Mouse (Mus musculus): ENCODE results near the gene Rptor. TPM values are rescaled to one million over a fixed set of nuclear protein-coding genes. Genes with fewer than 3 reads are reported as not detected.

Gene Rptor
- total and polyA plus RNA-seq, 2 experiments from 2014 or later: 8.5 to 64.8 TPM

GRCm38 (mm10) chr11:119846608-119847007, 243.9 kb downstream of the Rptor start:
- Histone ChIP-seq H3K27ac (ENCODE audit: low read depth, low read length) (no peak overlapping the region), H3K4me2 (ENCODE audit: low read depth, low read length, poor library complexity, severe bottlenecking) (no peak overlapping the region), H3K9me3 (ENCODE audit: low read length) (no peaks in the 10 kb centered on the region), H3K4me3 (ENCODE audit: low read depth, low read length) (no peak overlapping the region), H3K36me3 (ENCODE audit: insufficient read depth, low read length) (peaks cover 19% of the 10 kb centered on the region), H3K4me1 (ENCODE audit: insufficient read depth, low read length) (no peaks in the 10 kb centered on the region), H3K27me3 (ENCODE audit: insufficient read depth, low read length) (no peaks in the 10 kb centered on the region), H3K9ac (replicated peaks; ENCODE audit: low read length, poor library complexity, severe bottlenecking) (no peak overlapping the region)
- ATAC-seq (ENCODE audit: low FRiP score) (no peak), DNase-seq (ENCODE audit: low spot score) (no peak)
- 90% methylated on average over 6 of the region's 6 CpGs for WGBS
- TF ChIP-seq CTCF (IDR thresholded peaks at IDR 0.05): no peak

DNA sequence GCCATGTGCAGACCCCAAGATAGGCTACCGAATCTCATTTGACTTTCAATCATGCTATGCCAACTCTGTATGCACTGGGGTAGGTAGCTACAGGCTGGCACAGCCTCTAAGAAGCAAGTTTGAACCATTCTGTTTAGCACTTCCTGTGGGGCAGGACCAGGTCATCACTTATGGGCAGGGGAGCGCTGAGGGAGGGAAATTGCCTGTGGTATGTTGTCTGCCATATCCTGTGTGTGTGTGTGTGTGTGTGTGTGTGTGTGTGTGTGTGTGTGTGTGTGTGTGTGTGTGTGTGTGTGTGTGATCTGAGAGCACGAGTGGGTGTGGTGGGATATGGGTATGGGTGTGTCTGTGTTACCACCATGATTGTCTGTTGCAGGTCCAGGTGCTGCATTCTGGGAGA, 244.4 kb downstream of the Rptor start:
- Histone ChIP-seq H3K36me3 (ENCODE audit: insufficient read depth, low read length) (peaks cover 24% of the 10 kb centered on the region), H3K4me3 (ENCODE audit: low read depth, low read length) (no peak overlapping the region), H3K4me2 (ENCODE audit: low read depth, low read length, poor library complexity, severe bottlenecking) (no peak overlapping the region), H3K9me3 (ENCODE audit: low read length) (no peaks in the 10 kb centered on the region), H3K9ac (replicated peaks; ENCODE audit: low read length, poor library complexity, severe bottlenecking) (no peak overlapping the region), H3K4me1 (ENCODE audit: insufficient read depth, low read length) (no peaks in the 10 kb centered on the region), H3K27me3 (ENCODE audit: insufficient read depth, low read length) (no peaks in the 10 kb centered on the region), H3K27ac (ENCODE audit: low read depth, low read length) (no peak overlapping the region)
- no peak for TF ChIP-seq CTCF (IDR thresholded peaks at IDR 0.05)
- WGBS: 94% methylated on average over 3 of the region's 3 CpGs
- ATAC-seq (ENCODE audit: low FRiP score) (no peak), DNase-seq (ENCODE audit: low spot score) (no peak)

DNA sequence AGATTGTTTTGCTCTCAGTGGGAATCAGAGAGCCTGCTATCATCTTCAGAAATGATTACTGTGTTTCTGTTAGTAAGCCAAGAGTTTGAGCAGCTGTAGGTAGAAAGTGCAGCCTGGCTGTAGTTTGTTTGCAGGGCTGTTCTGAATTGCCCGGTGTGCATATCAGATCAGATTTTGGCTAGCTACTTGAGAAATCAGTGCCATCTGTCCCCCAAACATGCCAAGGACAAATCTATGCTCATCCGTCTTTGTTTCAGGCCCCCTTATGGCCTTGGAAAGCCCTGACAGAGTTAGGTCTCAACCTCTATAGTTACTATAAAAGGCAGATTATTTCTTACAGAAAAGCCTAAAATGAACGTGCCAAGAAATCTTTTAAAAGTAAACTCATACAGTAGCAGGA, 244.9 kb downstream of the Rptor start:
- ATAC-seq (ENCODE audit: low FRiP score): no peak
- Histone ChIP-seq H3K4me2 (ENCODE audit: low read depth, low read length, poor library complexity, severe bottlenecking) (no peak overlapping the region), H3K9me3 (ENCODE audit: low read length) (no peaks in the 10 kb centered on the region), H3K4me3 (ENCODE audit: low read depth, low read length) (no peak overlapping the region), H3K27me3 (ENCODE audit: insufficient read depth, low read length) (no peaks in the 10 kb centered on the region), H3K9ac (replicated peaks; ENCODE audit: low read length, poor library complexity, severe bottlenecking) (no peak overlapping the region), H3K27ac (ENCODE audit: low read depth, low read length) (no peak overlapping the region), H3K4me1 (ENCODE audit: insufficient read depth, low read length) (no peaks in the 10 kb centered on the region), H3K36me3 (ENCODE audit: insufficient read depth, low read length) (peaks cover 29% of the 10 kb centered on the region)
- no peak for TF ChIP-seq CTCF (IDR thresholded peaks at IDR 0.05)
- 85% methylated on average over 3 of the region's 3 CpGs for WGBS
- peak; percentile 38 for DNase-seq (ENCODE audit: low spot score)

GRCm38 (mm10) chr11:119848189-119848588, 245.5 kb downstream of the Rptor start:
- Histone ChIP-seq H3K4me1 (ENCODE audit: insufficient read depth, low read length) (no peaks in the 10 kb centered on the region), H3K36me3 (ENCODE audit: insufficient read depth, low read length) (peaks cover 35% of the 10 kb centered on the region), H3K4me3 (ENCODE audit: low read depth, low read length) (no peak overlapping the region), H3K4me2 (ENCODE audit: low read depth, low read length, poor library complexity, severe bottlenecking) (no peak overlapping the region), H3K27ac (ENCODE audit: low read depth, low read length) (no peak overlapping the region), H3K9ac (replicated peaks; ENCODE audit: low read length, poor library complexity, severe bottlenecking) (no peak overlapping the region), H3K27me3 (ENCODE audit: insufficient read depth, low read length) (no peaks in the 10 kb centered on the region), H3K9me3 (ENCODE audit: low read length) (no peaks in the 10 kb centered on the region)
- ATAC-seq (ENCODE audit: low FRiP score) (no peak), DNase-seq (ENCODE audit: low spot score) (no peak)
- 97% methylated on average over 5 of the region's 5 CpGs for WGBS
- no peak for TF ChIP-seq CTCF (IDR thresholded peaks at IDR 0.05)

DNA sequence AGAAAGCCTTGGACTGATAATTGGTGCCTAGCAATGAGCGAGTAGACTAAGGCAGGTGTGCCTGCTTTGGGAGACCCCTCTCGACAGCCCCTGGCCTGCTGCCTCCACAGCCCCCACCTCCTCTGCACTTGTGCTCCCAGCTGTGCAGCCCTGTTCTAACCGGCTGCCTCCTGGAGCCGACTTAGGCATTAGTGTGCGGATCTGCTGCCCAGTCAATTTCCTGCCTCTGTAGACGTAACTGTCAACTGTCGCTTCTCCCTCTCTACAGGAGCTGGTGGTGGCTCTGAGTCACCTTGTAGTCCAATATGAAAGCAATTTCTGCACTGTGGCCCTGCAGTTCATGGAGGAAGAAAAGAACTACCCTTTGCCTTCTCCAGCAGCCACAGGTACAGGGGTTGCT, 253.3 kb downstream of the Rptor start:
- Histone ChIP-seq H3K36me3 (ENCODE audit: insufficient read depth, low read length) (peaks cover 45% of the 10 kb centered on the region), H3K4me2 (ENCODE audit: low read depth, low read length, poor library complexity, severe bottlenecking) (no peak overlapping the region), H3K27me3 (ENCODE audit: insufficient read depth, low read length) (no peaks in the 10 kb centered on the region), H3K9me3 (ENCODE audit: low read length) (no peaks in the 10 kb centered on the region), H3K4me3 (ENCODE audit: low read depth, low read length) (no peak overlapping the region), H3K27ac (ENCODE audit: low read depth, low read length) (no peak overlapping the region), H3K9ac (replicated peaks; ENCODE audit: low read length, poor library complexity, severe bottlenecking) (no peak overlapping the region), H3K4me1 (ENCODE audit: insufficient read depth, low read length) (peaks cover 3% of the 10 kb centered on the region; the same call in 1 of the 2 replicates)
- ATAC-seq (ENCODE audit: low FRiP score) (no peak), DNase-seq (ENCODE audit: low spot score) (no peak)
- no peak for TF ChIP-seq CTCF (IDR thresholded peaks at IDR 0.05)
- 51% methylated on average over 7 of the region's 7 CpGs for WGBS

DNA sequence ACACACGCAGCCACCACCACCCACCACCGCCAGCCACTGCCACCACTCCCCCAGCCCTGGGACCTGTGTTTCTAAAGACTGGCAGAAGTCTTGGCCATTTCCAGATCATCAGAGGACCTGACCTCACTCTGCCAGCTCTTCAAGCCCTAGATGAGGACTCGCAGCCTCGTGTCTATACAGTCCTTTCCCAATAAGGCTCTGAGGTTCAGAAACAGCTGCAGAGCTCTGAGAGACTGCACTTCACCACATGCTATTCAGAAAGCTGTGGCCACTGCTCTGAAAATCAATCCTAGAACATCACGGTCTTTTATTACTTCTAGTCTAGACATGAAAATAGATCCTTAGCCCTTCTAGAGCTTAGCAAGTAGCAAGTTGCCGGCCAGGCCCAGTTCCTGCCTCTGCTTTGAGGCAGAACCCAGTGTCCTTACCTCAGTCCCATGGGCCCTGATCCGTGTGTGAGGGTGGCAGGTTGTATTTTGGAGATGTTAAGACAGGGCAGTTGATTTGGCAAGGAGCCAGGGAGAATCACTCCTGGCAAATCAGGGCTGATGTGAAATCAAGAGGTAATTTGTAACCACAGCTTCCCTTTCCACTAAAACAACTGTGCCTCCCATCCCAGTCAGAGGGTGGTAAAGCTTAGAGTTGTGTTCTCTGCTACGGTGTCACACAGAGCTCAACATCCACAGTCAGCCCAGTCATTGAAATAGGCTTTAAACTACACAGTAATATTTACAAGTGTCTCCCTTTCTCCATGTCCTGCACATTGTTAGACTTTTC, 260.0 kb downstream of the Rptor start:
- Histone ChIP-seq H3K9me3 (ENCODE audit: low read length) (no peaks in the 10 kb centered on the region), H3K27ac (ENCODE audit: low read depth, low read length) (0 out of 2 replicates have a peak overlapping the region, but pooled peaks have one; percentile 12), H3K9ac (replicated peaks; ENCODE audit: low read length, poor library complexity, severe bottlenecking) (0 out of 2 replicates have a peak overlapping the region, but pooled peaks have one; percentile 2), H3K4me2 (ENCODE audit: low read depth, low read length, poor library complexity, severe bottlenecking) (no peak overlapping the region), H3K4me1 (ENCODE audit: insufficient read depth, low read length) (peaks cover 11% of the 10 kb centered on the region; the same call in 1 of the 2 replicates), H3K4me3 (ENCODE audit: low read depth, low read length) (no peak overlapping the region), H3K27me3 (ENCODE audit: insufficient read depth, low read length) (no peaks in the 10 kb centered on the region), H3K36me3 (ENCODE audit: insufficient read depth, low read length) (peaks cover 13% of the 10 kb centered on the region)
- 82% methylated on average over 8 of the region's 8 CpGs for WGBS
- no peak for TF ChIP-seq CTCF (IDR thresholded peaks at IDR 0.05)
- DNase-seq (ENCODE audit: low spot score) (no peak), ATAC-seq (ENCODE audit: low FRiP score) (no peak)

All from midbrain, postnatal 0 days (tissue).